Mouse (Mus musculus) heart, embryonic 14.5 days (tissue): ENCODE measurements around the gene BC029722. TPM values are rescaled to one million over a fixed set of nuclear protein-coding genes. Genes with fewer than 3 reads are reported as not detected.
"Not testable (repeated sequence)": the region's sequence is repeated elsewhere in the genome, so short reads cannot be mapped to it uniquely, and the experiment has no call there.

Experiments used
- ATAC-seq: fragments of 200-750 bp; cut with Nextera tagmentation; 2 replicates; pipeline ENCODE4 v1.8.0; 2017; ENCODE audit warnings: low read depth, moderate TSS enrichment; ENCODE audit not compliant: insufficient number of reproducible peaks, insufficient read depth, low FRiP score
- H3K27ac ChIP-seq, 2 experiments: fragments of 200-500 bp in 1 of 2; fragments of 300-500 bp in 1 of 2; sonication (generic) in 1 of 2; replicated peaks in 1 of 2; 2 replicates each; pipeline ENCODE4 v1.5.1; 2012 to 2014; ENCODE audit warnings: low read depth in 2 of 2, low read length in 2 of 2, control low read depth in 1 of 2, mild to moderate bottlenecking in 1 of 2, mixed read lengths in 1 of 2; ENCODE audit not compliant: control insufficient read depth in 1 of 2, insufficient read depth in 1 of 2
- H3K27me3 ChIP-seq: fragments of 300-500 bp; sonication (generic); 2 replicates; pipeline ENCODE4 v1.6.1; 2014; ENCODE audit warnings: mild to moderate bottlenecking, low read length, control low read depth; ENCODE audit not compliant: control insufficient read depth, insufficient read depth
- H3K36me3 ChIP-seq: fragments of 300-500 bp; sonication (generic); 2 replicates; pipeline ENCODE4 v1.6.1; 2014; ENCODE audit warnings: mild to moderate bottlenecking, control low read depth, low read length, mixed read lengths; ENCODE audit not compliant: control insufficient read depth, insufficient read depth
- H3K4me1 ChIP-seq, 2 experiments: fragments of 200-500 bp in 1 of 2; fragments of 300-500 bp in 1 of 2; sonication (generic) in 1 of 2; 2 replicates each; pipeline ENCODE4 v1.6.1; 2012 to 2014; ENCODE audit warnings: low read length in 2 of 2, control low read depth in 1 of 2, mixed read lengths in 1 of 2; ENCODE audit not compliant: control insufficient read depth in 2 of 2, insufficient read depth in 2 of 2
- H3K4me2 ChIP-seq: fragments of 300-500 bp; sonication (generic); 2 replicates; pipeline ENCODE4 v1.6.1; 2014; ENCODE audit warnings: mild to moderate bottlenecking, low read length
- H3K4me3 ChIP-seq, 2 experiments: fragments of 200-500 bp in 1 of 2; fragments of 300-500 bp in 1 of 2; sonication (generic) in 1 of 2; 2 replicates each; pipeline ENCODE4 v1.5.1; 2012 to 2014; ENCODE audit warnings: low read length in 2 of 2, mild to moderate bottlenecking in 2 of 2, control low read depth in 1 of 2, low read depth in 1 of 2, moderate library complexity in 1 of 2; ENCODE audit not compliant: control insufficient read depth in 1 of 2, insufficient read depth in 1 of 2
- H3K9ac ChIP-seq: fragments of 300-500 bp; sonication (generic); 2 replicates; pipeline ENCODE4 v1.6.1; 2014; ENCODE audit warnings: mild to moderate bottlenecking, low read length
- H3K9me3 ChIP-seq: fragments of 300-500 bp; sonication (generic); 2 replicates; pipeline ENCODE4 v1.6.1; 2016; ENCODE audit warnings: low read length, control low read depth; ENCODE audit not compliant: control insufficient read depth
- WGBS: fragments of 180-500 bp; shearing (Covaris S2); extraction: QIAGEN DNeasy Blood & Tissue Kit; methylation state at CpG from one replicate; pipeline ENCODE4 v1.1.7; 2014; 5-methylcytosine and 5-hydroxymethylcytosine counted together
- polyA plus RNA-seq: library from polyadenylated mRNA; unstranded; fragments of >200 nt; fragmentation: Nextera tagmentation; extraction: Ambion mirVana; gene quantifications from 2 replicates; pipeline ENCODE4 v1.2.1, GENCODE M21; 2014

Gene BC029722
- polyA plus RNA-seq, 1 experiment from 2014 or later, result 10.3 TPM

DNA sequence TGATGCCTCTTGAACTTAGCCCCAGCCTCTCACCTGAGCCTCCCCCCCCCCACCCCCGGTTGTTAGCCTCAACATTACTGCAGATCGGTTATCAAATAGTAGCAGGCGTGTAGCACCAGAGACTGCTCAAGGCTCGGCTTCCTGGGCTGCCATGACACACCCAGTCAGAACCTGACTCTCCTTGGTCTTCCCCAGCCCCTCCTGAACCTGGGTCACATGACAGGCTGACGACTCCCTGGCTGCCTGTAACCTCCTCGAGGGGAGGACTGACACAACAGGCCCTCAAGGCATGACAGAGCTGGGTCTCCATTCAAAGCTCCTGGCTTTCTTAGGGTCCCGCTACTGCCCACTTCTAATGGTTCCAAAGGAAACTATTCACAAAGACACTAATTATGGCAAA lies 30.2 kb upstream of the BC029722 start:
- Histone ChIP-seq H3K4me1 (no peaks in the 10 kb centered on the region), H3K4me3 (no peak overlapping the region), H3K36me3 (peaks cover 91% of the 10 kb centered on the region), H3K27me3 (no peaks in the 10 kb centered on the region), H3K27ac (no peak overlapping the region), H3K9me3 (no peaks in the 10 kb centered on the region), H3K4me2 (no peak overlapping the region), H3K9ac (no peak overlapping the region)
- ATAC-seq, result no peak
- 66% methylated on average over 7 of the region's 7 CpGs for WGBS

DNA sequence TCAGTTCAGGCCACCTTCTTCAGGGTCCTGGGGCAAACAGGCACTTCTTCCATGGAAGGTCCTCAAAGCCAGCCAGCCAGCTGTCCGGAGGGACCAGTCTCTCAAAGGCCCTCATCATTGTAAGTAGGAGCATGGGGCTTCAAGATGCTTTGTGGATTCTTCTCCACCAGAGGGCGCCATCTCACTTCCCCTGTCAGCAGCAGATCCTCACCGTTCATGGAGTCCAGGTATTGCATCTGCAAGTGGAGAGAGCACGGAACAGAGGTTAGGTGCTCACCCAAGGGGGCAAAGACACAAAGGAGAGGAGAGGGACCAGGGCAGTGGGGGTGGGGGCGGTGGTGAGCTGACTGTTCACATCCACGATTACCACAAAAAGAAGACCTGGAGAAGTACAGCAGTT lies 29.1 kb upstream of the BC029722 start:
- Histone ChIP-seq H3K9me3 (no peaks in the 10 kb centered on the region), H3K27me3 (no peaks in the 10 kb centered on the region), H3K4me1 (no peaks in the 10 kb centered on the region), H3K4me3 (no peak overlapping the region), H3K27ac (no peak overlapping the region), H3K9ac (no peak overlapping the region), H3K4me2 (no peak overlapping the region), H3K36me3 (peaks cover 82% of the 10 kb centered on the region)
- no peak for ATAC-seq
- WGBS, result 32% methylated on average over 6 of the region's 6 CpGs

DNA sequence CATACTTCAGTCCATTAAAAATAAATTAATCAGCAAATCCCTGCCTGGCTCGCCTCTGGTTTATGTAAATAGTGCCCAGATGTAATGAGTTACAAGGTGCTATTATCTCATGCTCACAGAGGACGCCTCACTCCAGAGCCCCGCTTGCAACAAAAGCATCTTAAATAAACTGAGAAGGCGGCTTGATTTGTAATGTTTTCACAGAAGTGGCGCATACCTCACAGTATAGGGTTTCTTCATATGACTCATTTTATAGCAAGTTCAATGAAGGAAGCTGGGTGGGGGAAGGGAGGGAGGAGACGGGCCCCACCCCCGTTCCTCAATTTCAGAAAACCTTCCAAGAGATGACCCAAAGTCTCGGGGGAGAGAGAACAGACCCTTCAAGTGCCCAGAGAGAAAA lies 27.7 kb upstream of the BC029722 start:
- WGBS, result 84% methylated on average over 8 of the region's 8 CpGs
- no peak for ATAC-seq

DNA sequence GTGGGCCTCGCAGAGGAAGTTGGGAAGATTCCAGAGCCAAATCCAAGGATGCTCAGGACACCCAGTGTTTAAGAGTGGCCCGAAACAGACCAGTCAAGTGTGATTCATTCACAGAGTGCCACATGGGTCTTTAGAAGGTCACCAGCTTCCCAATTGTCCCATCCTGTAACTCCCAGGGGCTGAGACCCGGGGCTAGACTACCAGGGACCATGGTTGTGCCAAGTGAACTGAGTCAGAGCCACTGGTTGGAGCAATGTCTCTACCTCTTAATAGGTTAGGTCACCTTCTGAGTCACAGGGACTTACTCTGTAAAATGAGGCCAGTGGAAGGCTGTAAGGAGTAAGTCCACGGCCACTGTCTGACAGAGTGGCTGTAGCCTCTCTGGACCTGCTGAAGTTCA lies 19.7 kb upstream of the BC029722 start:
- H3K4me3 ChIP-seq, result no peak overlapping the region
- no peaks in the 10 kb centered on the region for H3K4me1 ChIP-seq
- no peaks in the 10 kb centered on the region for H3K9me3 ChIP-seq
- H3K9ac ChIP-seq, result no peak overlapping the region
- ATAC-seq, result no peak
- no peak overlapping the region for H3K4me2 ChIP-seq
- no peaks in the 10 kb centered on the region for H3K27me3 ChIP-seq
- no peaks in the 10 kb centered on the region for H3K36me3 ChIP-seq
- 74% methylated on average over 4 of the region's 4 CpGs for WGBS
- H3K27ac ChIP-seq, result no peak overlapping the region

More for the DNA sequence above, 27.7 kb upstream of the BC029722 start:
- Histone ChIP-seq H3K4me2 (no peak overlapping the region), H3K9ac (no peak overlapping the region), H3K27me3 (no peaks in the 10 kb centered on the region), H3K4me1 (no peaks in the 10 kb centered on the region), H3K9me3 (no peaks in the 10 kb centered on the region), H3K27ac (no peak overlapping the region), H3K4me3 (no peak overlapping the region), H3K36me3 (peaks cover 68% of the 10 kb centered on the region)

DNA sequence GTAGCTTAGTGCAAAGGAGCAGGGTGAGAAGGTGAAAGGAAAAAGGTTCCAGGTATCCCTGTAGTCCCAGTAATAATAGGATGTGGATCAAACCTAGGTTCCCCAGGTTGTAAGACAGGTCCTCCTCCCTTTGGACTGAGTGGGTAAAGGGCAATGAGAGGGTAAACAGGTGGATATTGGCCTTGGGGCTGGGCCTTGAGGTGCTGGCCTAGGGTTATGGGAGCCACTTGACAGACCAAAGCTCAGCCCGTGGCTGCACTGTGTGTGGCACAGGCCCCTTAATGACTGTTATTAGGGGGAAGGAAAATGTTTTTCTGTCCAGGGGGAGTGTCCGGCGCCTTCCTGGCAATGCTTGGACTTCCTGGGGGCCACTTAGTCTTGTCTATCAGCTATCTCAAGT lies 18.7 kb upstream of the BC029722 start:
- Histone ChIP-seq H3K27me3 (no peaks in the 10 kb centered on the region), H3K36me3 (no peaks in the 10 kb centered on the region), H3K4me1 (no peaks in the 10 kb centered on the region), H3K27ac (no peak overlapping the region), H3K9ac (no peak overlapping the region), H3K4me2 (no peak overlapping the region), H3K9me3 (no peaks in the 10 kb centered on the region), H3K4me3 (no peak overlapping the region)
- no peak for ATAC-seq
- WGBS, result 36% methylated on average over 3 of the region's 3 CpGs

DNA sequence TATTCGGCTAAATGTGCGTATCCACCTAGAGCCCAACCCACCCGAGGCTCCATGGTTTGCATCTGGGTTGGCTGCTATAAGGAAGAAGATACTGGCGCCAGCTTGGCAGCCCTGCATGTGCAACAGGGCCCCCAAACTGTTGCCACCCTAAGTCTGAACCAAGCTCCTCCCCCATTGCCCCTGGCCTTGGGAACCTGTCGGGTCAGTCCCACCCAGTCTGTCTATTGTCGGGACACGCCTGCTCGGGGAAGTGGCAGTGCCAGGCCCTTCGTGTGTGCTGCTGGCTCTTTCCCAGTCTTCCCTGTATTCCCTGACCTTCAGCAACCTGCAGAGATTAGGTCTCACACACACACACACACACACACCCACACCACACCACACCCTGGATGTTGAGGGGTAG lies 15.5 kb upstream of the BC029722 start, which contains the start of gene Fam83c:
Gene Fam83c (minus strand): TSS at position 123 of the 400 bp plus-strand sequence.
- H3K27ac ChIP-seq, result no peak within 1 kb of the TSS
- no peak for ATAC-seq
- H3K27me3 ChIP-seq, result no peaks in the 10 kb centered on the region
- no peak within 1 kb of the TSS for H3K4me2 ChIP-seq
- no peaks in the 10 kb centered on the region for H3K9me3 ChIP-seq
- H3K9ac ChIP-seq, result no peak within 1 kb of the TSS
- H3K36me3 ChIP-seq, result no peaks in the 10 kb centered on the region
- H3K4me3 ChIP-seq, result no peak within 1 kb of the TSS
- H3K4me1 ChIP-seq, result no peaks in the 10 kb centered on the region
- whole genome bisulfite sequencing, result 47% methylated on average over 9 of the region's 9 CpGs

DNA sequence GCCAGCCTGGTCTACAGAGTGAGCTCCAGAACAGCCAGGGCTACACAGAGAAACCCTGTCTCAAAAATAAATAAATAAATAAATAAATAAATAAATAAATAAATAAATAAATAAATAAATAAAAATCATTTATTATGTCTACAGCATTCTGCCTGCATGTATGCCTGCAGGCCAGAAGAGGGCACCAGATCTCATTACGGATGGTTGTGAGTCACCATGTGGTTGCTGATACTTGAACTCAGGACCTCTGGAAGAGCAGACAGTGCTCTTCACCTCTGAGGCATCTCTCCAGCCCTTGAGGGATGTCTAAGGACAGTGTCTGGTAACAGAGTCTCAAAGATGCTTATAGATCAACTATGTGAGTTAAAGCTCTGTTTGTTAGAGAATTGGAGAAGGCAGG lies 12.9 kb upstream of the BC029722 start:
- not testable (repeated sequence) for H3K27ac ChIP-seq, H3K4me2 ChIP-seq, ATAC-seq, H3K9ac ChIP-seq, H3K4me3 ChIP-seq, H3K27me3 ChIP-seq, H3K4me1 ChIP-seq, H3K36me3 ChIP-seq, H3K9me3 ChIP-seq
- 59% methylated on average over 1 of the region's 1 CpGs for WGBS

DNA sequence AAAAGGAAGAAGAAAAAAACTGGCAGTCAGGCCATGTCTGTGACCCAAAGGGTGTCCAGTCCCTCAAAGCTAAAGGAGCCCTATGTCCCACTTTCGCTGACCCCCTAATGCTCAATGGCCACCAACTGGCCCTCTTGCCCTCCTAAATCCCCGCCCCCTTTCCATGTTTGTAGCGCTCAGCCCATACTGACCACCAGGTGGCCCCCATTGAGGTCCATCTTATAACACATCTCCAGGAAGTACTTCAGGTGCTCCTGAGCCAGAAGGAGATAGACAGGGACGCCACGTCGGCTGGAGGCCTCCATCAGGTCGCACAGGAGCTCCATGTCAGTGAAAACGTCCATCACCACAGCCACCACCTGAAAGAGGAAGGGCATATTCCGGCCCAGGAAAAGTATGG lies 12.1 kb upstream of the BC029722 start:
- H3K9ac ChIP-seq, result no peak overlapping the region
- 49% methylated on average over 9 of the region's 9 CpGs for WGBS
- H3K4me3 ChIP-seq, result no peak overlapping the region

More for the DNA sequence above, 12.1 kb upstream of the BC029722 start:
- H3K27me3 ChIP-seq, result no peaks in the 10 kb centered on the region
- peaks cover 3 to 7% of the 10 kb centered on the region in 2 experiments; a peak in 3 of 4 replicates for H3K4me1 ChIP-seq
- H3K27ac ChIP-seq, result no peak overlapping the region
- H3K4me2 ChIP-seq, result no peak overlapping the region
- no peaks in the 10 kb centered on the region for H3K36me3 ChIP-seq
- no peaks in the 10 kb centered on the region for H3K9me3 ChIP-seq
- no peak for ATAC-seq
